Mouse (Mus musculus) T-helper 2 cell (primary cell): ENCODE data around the gene Tanc1.

Experiments used
- in situ Hi-C: fragments of 300-600 bp; cut with MboI, MseI; formaldehyde crosslinking; loops from one replicate; pipeline ENCODE4 v1.15.1; 2025; ENCODE audit warnings: high pct_unique_total_duplicates

The Tanc1 gene

GRCm38 (mm10) chr2:59756137-59756753 is 144.4 kb downstream of the Tanc1 start:
- in situ Hi-C loops, result no loop called here

GRCm38 (mm10) chr2:59757015-59757414 is 145.2 kb downstream of the Tanc1 start:
- in situ Hi-C loops, result no loop called here

- in situ Hi-C loops, result no loop called here
Observed at GRCm38 (mm10) chr2:59758139-59758918, 146.5 kb downstream of the Tanc1 start.

- in situ Hi-C loops, result no loop called here
Observed at GRCm38 (mm10) chr2:59760731-59761130, 148.9 kb downstream of the Tanc1 start.

GRCm38 (mm10) chr2:59761183-59761582 is 149.3 kb downstream of the Tanc1 start:
- in situ Hi-C loops, result no loop called here

- in situ Hi-C loops, result no loop called here
Observed at GRCm38 (mm10) chr2:59762277-59762676, 150.4 kb downstream of the Tanc1 start.

GRCm38 (mm10) chr2:59765671-59766070 is 153.8 kb downstream of the Tanc1 start:
- in situ Hi-C loops, result no loop called here

- in situ Hi-C loops, result no loop called here
Observed at GRCm38 (mm10) chr2:59767893-59768292, 156.1 kb downstream of the Tanc1 start.

- in situ Hi-C loops, result no loop called here
Observed at GRCm38 (mm10) chr2:59768661-59769384, 157.0 kb downstream of the Tanc1 start.

GRCm38 (mm10) chr2:59769385-59769735 is 157.5 kb downstream of the Tanc1 start:
- in situ Hi-C loops, result no loop called here

- in situ Hi-C loops, result no loop called here
Observed at GRCm38 (mm10) chr2:59771708-59772107, 159.9 kb downstream of the Tanc1 start.

GRCm38 (mm10) chr2:59772261-59772683 is 160.4 kb downstream of the Tanc1 start:
- in situ Hi-C loops, result no loop called here

GRCm38 (mm10) chr2:59774374-59774773 is 162.5 kb downstream of the Tanc1 start:
- in situ Hi-C loops, result no loop called here

GRCm38 (mm10) chr2:59775148-59775547 is 163.3 kb downstream of the Tanc1 start:
- in situ Hi-C loops, result no loop called here

- in situ Hi-C loops, result no loop called here
Observed at GRCm38 (mm10) chr2:59775820-59776219, 164.0 kb downstream of the Tanc1 start.

- in situ Hi-C loops, result no loop called here
Observed at GRCm38 (mm10) chr2:59779355-59779754, 167.5 kb downstream of the Tanc1 start.

- in situ Hi-C loops, result no loop called here
Observed at GRCm38 (mm10) chr2:59780240-59780639, 168.4 kb downstream of the Tanc1 start.

GRCm38 (mm10) chr2:59783055-59783831 is 171.4 kb downstream of the Tanc1 start:
- in situ Hi-C loops, result no loop called here

- in situ Hi-C loops, result no loop called here
Observed at GRCm38 (mm10) chr2:59783832-59784627, 172.2 kb downstream of the Tanc1 start.

- in situ Hi-C loops, result no loop called here
Observed at GRCm38 (mm10) chr2:59784628-59784883, 172.7 kb downstream of the Tanc1 start.

GRCm38 (mm10) chr2:59785597-59785996 is 173.8 kb downstream of the Tanc1 start:
- in situ Hi-C loops, result no loop called here
